Mouse (Mus musculus) intestine, embryonic 15.5 days (tissue): ENCODE results near the gene Zc3h8. TPM values are rescaled to one million over a fixed set of nuclear protein-coding genes. Genes with fewer than 3 reads are reported as not detected.

Experiments used
- ATAC-seq: fragments of 200-750 bp; cut with Nextera tagmentation; 2 replicates; pipeline ENCODE4 v1.8.0; 2017; ENCODE audit warnings: moderate TSS enrichment, moderate library complexity
- H3K27ac ChIP-seq: fragments of 300-500 bp; sonication (generic); 2 replicates; pipeline ENCODE4 v1.5.1; 2015; ENCODE audit warnings: mild to moderate bottlenecking, inconsistent platforms
- H3K27me3 ChIP-seq: fragments of 300-500 bp; sonication (generic); replicated peaks from 2 replicates; pipeline ENCODE4 v1.6.1; 2015; ENCODE audit warnings: inconsistent platforms
- H3K36me3 ChIP-seq: fragments of 300-500 bp; sonication (generic); 2 replicates; pipeline ENCODE4 v1.6.1; 2015; ENCODE audit warnings: inconsistent platforms
- H3K4me1 ChIP-seq: fragments of 300-500 bp; sonication (generic); replicated peaks from 2 replicates; pipeline ENCODE4 v1.6.1; 2015; ENCODE audit warnings: inconsistent platforms
- H3K4me2 ChIP-seq: fragments of 300-500 bp; sonication (generic); replicated peaks from 2 replicates; pipeline ENCODE4 v1.6.1; 2015; ENCODE audit warnings: mild to moderate bottlenecking, inconsistent platforms
- H3K4me3 ChIP-seq: fragments of 300-500 bp; sonication (generic); replicated peaks from 2 replicates; pipeline ENCODE4 v1.5.1; 2015; ENCODE audit warnings: inconsistent platforms
- H3K9ac ChIP-seq: fragments of 300-500 bp; sonication (generic); 2 replicates; pipeline ENCODE4 v1.6.1; 2015; ENCODE audit warnings: inconsistent platforms
- H3K9me3 ChIP-seq: fragments of 300-500 bp; sonication (generic); 2 replicates; pipeline ENCODE4 v1.6.1; 2016; ENCODE audit warnings: inconsistent platforms
- WGBS: fragments of 180-500 bp; shearing (Covaris S2); methylation state at CpG from one replicate; pipeline ENCODE4 v1.1.7; 2015; 5-methylcytosine and 5-hydroxymethylcytosine counted together
- polyA plus RNA-seq: library from polyadenylated mRNA; unstranded; fragments of >200 nt; fragmentation: Nextera tagmentation; extraction: Ambion mirVana; gene quantifications from 2 replicates; pipeline ENCODE4 v1.2.1, GENCODE M21; 2015

The Zc3h8 gene
- polyA plus RNA-seq, 1 experiment from 2014 or later: 7.2 TPM

DNA sequence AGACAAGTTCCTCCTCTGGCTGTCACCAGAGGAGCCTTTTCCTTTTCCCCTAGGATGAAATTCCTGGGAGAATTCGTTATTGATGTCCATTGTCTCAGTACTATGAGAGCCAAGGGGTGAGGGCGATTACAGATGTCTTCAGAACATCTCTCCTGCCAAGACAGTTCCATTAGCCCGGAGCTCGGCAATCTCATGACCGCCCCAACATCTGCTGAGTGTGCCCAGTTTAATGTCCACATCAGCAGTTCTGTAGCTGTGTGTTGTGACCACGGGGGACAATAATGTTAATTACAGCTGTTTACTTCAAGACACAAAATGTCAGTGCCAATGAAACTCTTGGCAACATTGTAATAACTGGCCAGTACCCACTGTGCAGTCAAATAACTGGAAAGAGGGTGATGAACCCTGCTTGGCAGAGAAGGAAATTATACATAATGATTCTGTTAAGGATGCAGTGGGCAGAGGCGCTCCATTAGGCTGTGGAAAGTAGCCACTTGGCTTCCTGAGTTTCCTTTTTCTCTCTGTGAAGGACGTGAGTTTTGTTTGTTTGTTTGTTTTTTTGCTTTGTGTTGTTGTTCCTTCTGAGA, 58.6 kb downstream of the Zc3h8 start:
- Histone ChIP-seq H3K9ac (no peak overlapping the region), H3K4me1 (no peaks in the 10 kb centered on the region), H3K4me3 (no peak overlapping the region), H3K9me3 (no peaks in the 10 kb centered on the region), H3K27me3 (no peaks in the 10 kb centered on the region), H3K4me2 (no peak overlapping the region), H3K27ac (no peak overlapping the region), H3K36me3 (no peaks in the 10 kb centered on the region)
- 83% methylated on average over 8 of the region's 8 CpGs for WGBS
- no peak for ATAC-seq

- no peak overlapping the region for H3K9ac ChIP-seq
- H3K4me1 ChIP-seq: no peaks in the 10 kb centered on the region
- H3K9me3 ChIP-seq: no peaks in the 10 kb centered on the region
- no peaks in the 10 kb centered on the region for H3K36me3 ChIP-seq
- H3K4me3 ChIP-seq: no peak overlapping the region
- WGBS: 68% methylated on average over 4 of the region's 4 CpGs
- ATAC-seq: no peak
- H3K27ac ChIP-seq: no peak overlapping the region
- H3K27me3 ChIP-seq: no peaks in the 10 kb centered on the region
- H3K4me2 ChIP-seq: no peak overlapping the region
These were observed 62.6 kb downstream of the Zc3h8 start for GRCm38 (mm10) chr2:128881236-128881635.

Other genes with a start within 250 kb of the Zc3h8 start
- gene Mertk, start 245.1 kb downstream of the Zc3h8 start, polyA plus RNA-seq: 9.4 and 10.1 TPM in 2 replicates
- 46.1 and 50.7 TPM in 2 replicates for gene Tmem87b, start 126.0 kb downstream of the Zc3h8 start, polyA plus RNA-seq
- gene Fbln7, start 81.1 kb downstream of the Zc3h8 start, polyA plus RNA-seq: 8.8 and 9.9 TPM in 2 replicates
- 1.5 and 1.9 TPM in 2 replicates for gene Zc3h6, start 23.3 kb upstream of the Zc3h8 start, polyA plus RNA-seq
- 10.1 and 11.0 TPM in 2 replicates for gene Gm10762, start 23.6 kb upstream of the Zc3h8 start, polyA plus RNA-seq
- gene Vinac1, start 104.1 kb upstream of the Zc3h8 start, polyA plus RNA-seq: 0.04 and 0.09 TPM in 2 replicates
- 10.6 TPM in 2 replicates for gene Ttl, start 121.9 kb upstream of the Zc3h8 start, polyA plus RNA-seq
- 28.6 and 29.0 TPM in 2 replicates for gene Polr1b, start 156.9 kb upstream of the Zc3h8 start, polyA plus RNA-seq
- 24.5 and 25.6 TPM in 2 replicates for gene Chchd5, start 185.6 kb upstream of the Zc3h8 start, polyA plus RNA-seq